Mouse (Mus musculus) forebrain, embryonic 14.5 days (tissue): ENCODE results near the gene Ccdc51. TPM values are rescaled to one million over a fixed set of nuclear protein-coding genes. Genes with fewer than 3 reads are reported as not detected.

Experiments used
- ATAC-seq: fragments of 200-750 bp; cut with Nextera tagmentation; 2 replicates; pipeline ENCODE4 v1.8.0; 2017; ENCODE audit warnings: mild to moderate bottlenecking, moderate library complexity
- DNase-seq: peaks from one replicate; pipeline ENCODE4 v3.0.0-alpha.2; 2015; ENCODE audit warnings: low spot score
- H3K27ac ChIP-seq: fragments of 300-500 bp; sonication (generic); 2 replicates; pipeline ENCODE4 v1.5.1; 2014; ENCODE audit warnings: low read depth, mild to moderate bottlenecking, control low read depth, low read length, moderate library complexity
- H3K27me3 ChIP-seq: fragments of 300-500 bp; sonication (generic); replicated peaks from 2 replicates; pipeline ENCODE4 v1.6.1; 2014; ENCODE audit warnings: low read length, control low read depth, mixed read lengths; ENCODE audit not compliant: control insufficient read depth, insufficient read depth
- H3K36me3 ChIP-seq: fragments of 300-500 bp; sonication (generic); 2 replicates; pipeline ENCODE4 v1.6.1; 2014; ENCODE audit warnings: low read length, control low read depth; ENCODE audit not compliant: control insufficient read depth, insufficient read depth
- H3K4me1 ChIP-seq: fragments of 300-500 bp; sonication (generic); 2 replicates; pipeline ENCODE4 v1.6.1; 2014; ENCODE audit warnings: antibody characterized with exemption, low read length, control low read depth; ENCODE audit not compliant: control insufficient read depth, insufficient read depth
- H3K4me2 ChIP-seq: fragments of 300-500 bp; sonication (generic); 2 replicates; pipeline ENCODE4 v1.6.1; 2014; ENCODE audit warnings: mild to moderate bottlenecking, control low read depth, low read length
- H3K4me3 ChIP-seq: fragments of 300-500 bp; sonication (generic); 2 replicates; pipeline ENCODE4 v1.5.1; 2014; ENCODE audit warnings: low read depth, low read length, control low read depth
- H3K9ac ChIP-seq: fragments of 300-500 bp; sonication (generic); 2 replicates; pipeline ENCODE4 v1.6.1; 2014; ENCODE audit warnings: mild to moderate bottlenecking, low read length, control low read depth, moderate library complexity
- H3K9me3 ChIP-seq: fragments of 300-500 bp; sonication (generic); replicated peaks from 2 replicates; pipeline ENCODE4 v1.6.1; 2016; ENCODE audit warnings: low read length, control low read depth, mixed read lengths; ENCODE audit not compliant: control insufficient read depth
- whole genome bisulfite sequencing: fragments of 180-500 bp; shearing (Covaris S2); extraction: QIAGEN DNeasy Blood & Tissue Kit; methylation state at CpG from one replicate; pipeline ENCODE4 v1.1.7; 2014; 5-methylcytosine and 5-hydroxymethylcytosine counted together
- polyA plus RNA-seq: library from polyadenylated mRNA; unstranded; fragments of >200 nt; fragmentation: Nextera tagmentation; extraction: Ambion mirVana; gene quantifications from 2 replicates; pipeline ENCODE4 v1.2.1, GENCODE M21; 2014

The Ccdc51 gene
- polyA plus RNA-seq, 1 experiment from 2014 or later: 21.2 TPM

GRCm38 (mm10) chr9:109054712-109055111 lies 27.6 kb upstream of the Ccdc51 start:
- WGBS: 10% methylated on average over 7 of the region's 7 CpGs
- H3K4me3 ChIP-seq: peak overlapping the region; percentile 25
- DNase-seq (peak; percentile 77), ATAC-seq (peak; percentile 76)
- H3K9ac ChIP-seq: peak overlapping the region; percentile 43
- no peaks in the 10 kb centered on the region for H3K9me3 ChIP-seq
- H3K27me3 ChIP-seq: no peaks in the 10 kb centered on the region
- 0 out of 2 replicates have a peak, but pooled peaks cover 2% of the 10 kb centered on the region for H3K4me1 ChIP-seq
- peaks cover 25% of the 10 kb centered on the region for H3K36me3 ChIP-seq
- peak overlapping the region; percentile 46 for H3K4me2 ChIP-seq
- peak overlapping the region; percentile 48; the same call in 1 of the 2 replicates for H3K27ac ChIP-seq

- ATAC-seq: no peak
- Histone ChIP-seq H3K4me2 (peak overlapping the region; percentile 46), H3K4me1 (0 out of 2 replicates have a peak, but pooled peaks cover 2% of the 10 kb centered on the region), H3K9ac (peak overlapping the region; percentile 43), H3K36me3 (peaks cover 30% of the 10 kb centered on the region), H3K27me3 (no peaks in the 10 kb centered on the region), H3K9me3 (no peaks in the 10 kb centered on the region), H3K4me3 (peak overlapping the region; percentile 25), H3K27ac (peak overlapping the region; percentile 48; the same call in 1 of the 2 replicates)
- DNase-seq: no peak
- 87% methylated on average over 12 of the region's 12 CpGs for WGBS
Observed at GRCm38 (mm10) chr9:109055271-109056030, 26.8 kb upstream of the Ccdc51 start.

DNA sequence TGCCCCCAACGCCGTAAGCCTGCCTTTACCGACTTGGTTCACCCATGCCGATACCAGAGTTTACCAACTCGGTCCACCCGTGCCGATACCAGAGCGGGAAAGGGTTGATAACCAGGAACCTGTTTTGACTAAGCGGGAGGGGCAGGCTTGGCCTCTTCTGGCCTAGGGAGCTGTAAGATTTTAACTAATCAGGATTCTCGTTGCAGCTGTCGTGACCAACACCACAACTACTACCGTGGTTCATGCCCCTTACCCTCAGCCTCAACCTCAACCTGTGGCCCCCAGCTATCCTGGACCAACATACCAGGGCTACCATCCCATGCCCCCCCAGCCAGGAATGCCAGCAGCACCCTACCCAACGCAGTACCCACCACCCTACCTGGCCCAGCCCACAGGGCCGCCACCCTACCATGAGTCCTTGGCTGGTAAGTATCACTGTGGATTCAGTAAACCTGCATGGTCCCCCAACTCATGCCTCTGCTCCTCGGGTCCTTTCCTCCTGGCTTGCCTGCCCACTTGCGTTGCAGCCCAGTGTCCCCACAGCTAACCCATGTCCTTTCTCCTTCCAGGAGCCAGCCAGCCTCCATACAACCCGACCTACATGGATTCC lies 26.1 kb upstream of the Ccdc51 start:
- peaks cover 38% of the 10 kb centered on the region for H3K36me3 ChIP-seq
- ATAC-seq (no peak), DNase-seq (no peak)
- H3K27ac ChIP-seq: no peak overlapping the region
- H3K4me2 ChIP-seq: no peak overlapping the region
- 94% methylated on average over 17 of the region's 17 CpGs for WGBS
- no peaks in the 10 kb centered on the region for H3K27me3 ChIP-seq
- no peak overlapping the region for H3K9ac ChIP-seq
- H3K4me3 ChIP-seq: no peak overlapping the region
- no peaks in the 10 kb centered on the region for H3K9me3 ChIP-seq
- H3K4me1 ChIP-seq: 0 out of 2 replicates have a peak, but pooled peaks cover 2% of the 10 kb centered on the region

DNA sequence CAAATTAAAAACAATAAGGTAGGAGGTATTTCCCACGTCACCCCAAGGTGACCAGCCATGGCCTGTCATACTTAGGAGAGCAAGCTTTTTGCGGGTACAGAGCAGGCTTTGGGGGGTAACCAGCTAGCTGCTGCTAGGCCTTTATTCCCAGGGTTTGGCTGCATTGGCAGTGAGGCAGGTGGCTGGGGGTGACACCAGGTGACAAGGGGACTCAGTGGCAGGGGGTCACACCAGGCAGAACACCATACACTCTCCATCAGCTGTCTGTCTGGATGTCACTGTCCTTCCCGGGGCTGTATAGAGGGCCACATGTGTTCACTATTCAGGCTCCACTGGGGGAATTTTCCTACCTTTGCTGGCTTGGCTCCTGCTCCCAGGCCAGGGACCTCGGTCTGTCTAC lies 25.4 kb upstream of the Ccdc51 start:
- Histone ChIP-seq H3K4me3 (no peak overlapping the region), H3K27ac (no peak overlapping the region), H3K4me2 (no peak overlapping the region), H3K36me3 (peaks cover 42% of the 10 kb centered on the region), H3K9me3 (no peaks in the 10 kb centered on the region), H3K4me1 (0 out of 2 replicates have a peak, but pooled peaks cover 2% of the 10 kb centered on the region), H3K27me3 (no peaks in the 10 kb centered on the region), H3K9ac (no peak overlapping the region)
- 84% methylated on average over 4 of the region's 4 CpGs for WGBS
- no peak for DNase-seq
- ATAC-seq: no peak

GRCm38 (mm10) chr9:109057543-109057942 lies 24.8 kb upstream of the Ccdc51 start:
- WGBS: 92% methylated on average over 5 of the region's 5 CpGs
- ATAC-seq: no peak
- H3K27ac ChIP-seq: no peak overlapping the region
- no peaks in the 10 kb centered on the region for H3K9me3 ChIP-seq
- no peak overlapping the region for H3K4me3 ChIP-seq
- H3K27me3 ChIP-seq: no peaks in the 10 kb centered on the region
- no peak overlapping the region for H3K4me2 ChIP-seq
- DNase-seq: no peak
- peaks cover 48% of the 10 kb centered on the region for H3K36me3 ChIP-seq
- H3K9ac ChIP-seq: no peak overlapping the region
- 0 out of 2 replicates have a peak, but pooled peaks cover 2% of the 10 kb centered on the region for H3K4me1 ChIP-seq

DNA sequence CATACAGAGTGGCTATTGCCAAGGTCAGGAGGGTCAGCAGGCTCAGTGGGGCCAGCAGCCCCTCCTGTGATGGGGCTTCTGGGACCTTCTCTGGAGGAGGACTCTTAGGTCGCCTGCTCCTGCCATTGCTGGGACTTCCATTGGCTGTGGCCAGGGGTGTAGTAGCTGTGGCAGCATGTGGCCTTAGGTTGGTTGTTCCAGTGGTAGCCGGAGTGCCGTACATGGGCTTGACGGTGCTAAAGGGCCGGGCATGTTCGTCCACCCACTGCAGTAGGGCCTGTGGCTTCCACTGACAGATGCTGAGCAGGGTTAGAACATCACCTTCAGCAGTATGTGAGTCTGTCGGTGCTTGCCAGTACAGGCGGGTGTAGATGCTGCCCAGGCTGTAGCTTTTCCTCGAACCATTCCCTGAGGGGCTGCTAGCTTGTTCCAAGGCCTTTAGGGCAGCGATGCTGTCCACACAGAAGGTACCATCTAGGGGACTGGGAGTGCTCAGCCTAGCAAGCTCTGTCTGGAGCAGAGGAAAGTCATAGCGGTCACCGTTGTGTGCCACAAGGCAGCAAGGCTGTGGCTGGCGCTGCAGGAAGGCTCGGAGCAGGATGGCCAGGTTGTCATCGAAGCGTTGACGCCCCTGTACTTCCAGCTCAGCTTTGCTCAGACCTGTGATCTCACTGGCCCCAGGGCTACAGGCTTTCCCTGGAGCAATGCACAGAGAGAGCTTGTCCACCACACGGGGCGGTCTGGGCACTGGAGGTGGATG lies 24.1 kb upstream of the Ccdc51 start:
- no peaks in the 10 kb centered on the region for H3K27me3 ChIP-seq
- no peak overlapping the region for H3K4me3 ChIP-seq
- 96% methylated on average over 19 of the region's 19 CpGs for WGBS
- 0 out of 2 replicates have a peak, but pooled peaks cover 2% of the 10 kb centered on the region for H3K4me1 ChIP-seq
- no peak overlapping the region for H3K4me2 ChIP-seq
- ATAC-seq: no peak
- no peaks in the 10 kb centered on the region for H3K9me3 ChIP-seq
- H3K9ac ChIP-seq: peak overlapping the region; percentile 64; the same call in 1 of the 2 replicates
- no peak for DNase-seq
- H3K27ac ChIP-seq: no peak overlapping the region
- peaks cover 54% of the 10 kb centered on the region for H3K36me3 ChIP-seq

- Histone ChIP-seq H3K27me3 (no peaks in the 10 kb centered on the region), H3K4me2 (peak within 1 kb of the TSS; percentile 44), H3K27ac (peak within 1 kb of the TSS; percentile 65), H3K36me3 (peaks cover 66% of the 10 kb centered on the region), H3K9ac (peak within 1 kb of the TSS; percentile 64), H3K4me3 (peak within 1 kb of the TSS; percentile 21), H3K9me3 (no peaks in the 10 kb centered on the region), H3K4me1 (0 out of 2 replicates have a peak, but pooled peaks cover 2% of the 10 kb centered on the region)
- 25% methylated on average over 15 of the region's 15 CpGs for WGBS
- DNase-seq (peak; percentile 86), ATAC-seq (peak; percentile 72)
Observed at GRCm38 (mm10) chr9:109059136-109059903, 23.0 kb upstream of the Ccdc51 start, which contains the start of gene Trex1. Gene Trex1 (minus strand): TSS chr9:109059734.
